Mouse (Mus musculus) kidney, postnatal 0 days (tissue): ENCODE measurements around the gene Pigm. TPM values are rescaled to one million over a fixed set of nuclear protein-coding genes. Genes with fewer than 3 reads are reported as not detected.

Experiments used
- ATAC-seq: fragments of 200-750 bp; cut with Nextera tagmentation; replicated peaks from 2 replicates; pipeline ENCODE4 v1.8.0; 2017; ENCODE audit warnings: low read depth, moderate number of reproducible peaks, moderate TSS enrichment, moderate library complexity; ENCODE audit not compliant: low FRiP score
- DNase-seq: peaks from one replicate; pipeline ENCODE4 v3.0.0-alpha.2; 2016; ENCODE audit warnings: low spot score
- H3K27ac ChIP-seq: fragments of 300-500 bp; sonication (generic); 2 replicates; pipeline ENCODE4 v1.5.1; 2014; ENCODE audit warnings: mild to moderate bottlenecking
- H3K27me3 ChIP-seq: fragments of 300-500 bp; sonication (generic); 2 replicates; pipeline ENCODE4 v1.6.1; 2014; ENCODE audit warnings: low read length, mixed read lengths; ENCODE audit not compliant: insufficient read depth
- H3K36me3 ChIP-seq: fragments of 300-500 bp; sonication (generic); 2 replicates; pipeline ENCODE4 v1.6.1; 2014; ENCODE audit warnings: low read length, mixed read lengths; ENCODE audit not compliant: insufficient read depth
- H3K4me1 ChIP-seq: fragments of 300-500 bp; sonication (generic); replicated peaks from 2 replicates; pipeline ENCODE4 v1.6.1; 2014; ENCODE audit warnings: antibody characterized with exemption, low read length, mixed read lengths; ENCODE audit not compliant: insufficient read depth
- H3K4me2 ChIP-seq: fragments of 300-500 bp; sonication (generic); 2 replicates; pipeline ENCODE4 v1.6.1; 2014; ENCODE audit warnings: mild to moderate bottlenecking, low read length, moderate library complexity, mixed read lengths
- H3K4me3 ChIP-seq: fragments of 300-500 bp; sonication (generic); replicated peaks from 2 replicates; pipeline ENCODE4 v1.5.1; 2014; ENCODE audit warnings: low read depth, low read length
- H3K9ac ChIP-seq: fragments of 300-500 bp; sonication (generic); 2 replicates; pipeline ENCODE4 v1.6.1; 2014; ENCODE audit warnings: low read depth, low read length
- H3K9me3 ChIP-seq: fragments of 300-500 bp; sonication (generic); replicated peaks from 2 replicates; pipeline ENCODE4 v1.6.1; 2016; ENCODE audit warnings: low read length, inconsistent platforms, mixed read lengths
- CTCF ChIP-seq: IDR thresholded peaks from 2 replicates; pipeline ENCODE4 v1.5.1; 2016; ENCODE audit warnings: antibody characterized with exemption, low read depth, mild to moderate bottlenecking, moderate library complexity
- WGBS: fragments of 180-500 bp; shearing (Covaris S2); extraction: QIAGEN DNeasy Blood & Tissue Kit; methylation state at CpG from one replicate; pipeline ENCODE4 v1.1.7; 2014; 5-methylcytosine and 5-hydroxymethylcytosine counted together
- polyA plus RNA-seq: library from polyadenylated mRNA; unstranded; fragments of >200 nt; fragmentation: Nextera tagmentation; extraction: Ambion mirVana; gene quantifications from 2 replicates; pipeline ENCODE4 v1.2.1, GENCODE M21; 2015

Gene Pigm
- polyA plus RNA-seq, 1 experiment from 2014 or later = 5.8 TPM

DNA sequence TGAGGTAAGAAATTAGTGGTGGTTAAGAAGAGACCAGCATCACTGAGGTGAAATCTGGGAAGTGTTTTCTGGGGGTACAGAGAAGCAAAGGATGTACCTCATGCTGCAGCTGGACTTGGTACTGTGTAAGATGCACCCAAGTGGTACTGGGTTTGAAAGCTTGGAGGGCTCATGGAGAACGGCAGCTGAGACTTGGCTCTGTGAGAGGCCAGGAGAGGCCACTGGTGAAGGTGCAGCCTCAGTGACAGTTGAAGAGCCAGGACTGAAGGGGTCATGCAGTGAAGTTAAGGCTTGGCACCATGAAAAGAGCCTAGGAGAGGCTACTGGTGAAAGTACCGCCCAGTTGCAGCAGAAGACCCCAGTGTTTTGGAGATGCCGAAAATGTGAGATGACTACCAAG is 51.5 kb downstream of the Pigm start:
- WGBS = 90% methylated on average over 3 of the region's 3 CpGs
- no peak for TF ChIP-seq CTCF
- H3K9ac ChIP-seq = no peak overlapping the region
- no peaks in the 10 kb centered on the region for H3K9me3 ChIP-seq
- H3K4me1 ChIP-seq = peaks cover 18% of the 10 kb centered on the region; the same call in 1 of the 2 replicates
- H3K27me3 ChIP-seq = no peaks in the 10 kb centered on the region
- ATAC-seq = no peak
- H3K4me2 ChIP-seq = no peak overlapping the region
- no peak overlapping the region for H3K27ac ChIP-seq
- DNase-seq = no peak
- no peak overlapping the region for H3K4me3 ChIP-seq
- H3K36me3 ChIP-seq = no peaks in the 10 kb centered on the region

DNA sequence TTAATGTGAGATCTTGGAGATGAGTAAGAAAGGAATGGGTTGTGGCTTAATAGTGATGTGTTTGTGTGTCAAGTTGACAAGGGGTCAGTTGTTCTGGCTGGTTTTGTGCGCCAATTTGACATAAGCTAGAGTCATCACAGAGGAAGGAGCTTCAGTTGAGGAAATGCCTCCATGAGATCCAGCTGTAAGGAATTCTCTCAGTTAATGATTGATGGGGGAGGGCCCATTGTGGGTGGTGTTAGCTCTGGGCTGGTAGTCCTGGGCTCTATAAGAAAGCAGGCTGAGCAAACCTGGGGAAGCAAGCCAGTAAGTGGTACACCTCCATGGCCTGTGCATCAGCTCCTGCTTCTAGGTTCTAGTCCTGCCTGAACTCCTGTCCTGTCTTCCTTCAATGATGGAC is 52.3 kb downstream of the Pigm start:
- 71% methylated on average over 1 of the region's 1 CpGs for WGBS
- Histone ChIP-seq H3K9me3 (no peaks in the 10 kb centered on the region), H3K36me3 (no peaks in the 10 kb centered on the region), H3K4me1 (peaks cover 23% of the 10 kb centered on the region; the same call in 1 of the 2 replicates), H3K4me2 (no peak overlapping the region), H3K9ac (no peak overlapping the region), H3K27me3 (no peaks in the 10 kb centered on the region), H3K27ac (no peak overlapping the region), H3K4me3 (no peak overlapping the region)
- no peak; the same call in 1 of the 2 replicates for ATAC-seq
- no peak for DNase-seq
- no peak for TF ChIP-seq CTCF

GRCm38 (mm10) chr1:172430731-172431220 is 54.4 kb downstream of the Pigm start:
- ATAC-seq = no peak
- DNase-seq = peak; percentile 25
- Histone ChIP-seq H3K27me3 (no peaks in the 10 kb centered on the region), H3K4me1 (peaks cover 23% of the 10 kb centered on the region; the same call in 1 of the 2 replicates), H3K9me3 (no peaks in the 10 kb centered on the region), H3K9ac (no peak overlapping the region), H3K4me2 (no peak overlapping the region), H3K4me3 (no peak overlapping the region), H3K27ac (peak overlapping the region; percentile 66; the same call in 1 of the 2 replicates), H3K36me3 (no peaks in the 10 kb centered on the region)
- TF ChIP-seq CTCF = peak; percentile 38; the same call in 1 of the 2 replicates
- WGBS = 57% methylated on average over 9 of the region's 9 CpGs

GRCm38 (mm10) chr1:172431836-172432586 is 55.7 kb downstream of the Pigm start:
- H3K27me3 ChIP-seq = no peaks in the 10 kb centered on the region
- no peak overlapping the region for H3K4me3 ChIP-seq
- H3K27ac ChIP-seq = peak overlapping the region; percentile 66
- H3K9ac ChIP-seq = no peak overlapping the region
- TF ChIP-seq CTCF = no peak
- H3K4me2 ChIP-seq = no peak overlapping the region
- H3K4me1 ChIP-seq = peaks cover 23% of the 10 kb centered on the region; the same call in 1 of the 2 replicates
- H3K9me3 ChIP-seq = no peaks in the 10 kb centered on the region
- DNase-seq (peak; percentile 83), ATAC-seq (peak; percentile 56)
- H3K36me3 ChIP-seq = no peaks in the 10 kb centered on the region
- WGBS = 13% methylated on average over 4 of the region's 4 CpGs

DNA sequence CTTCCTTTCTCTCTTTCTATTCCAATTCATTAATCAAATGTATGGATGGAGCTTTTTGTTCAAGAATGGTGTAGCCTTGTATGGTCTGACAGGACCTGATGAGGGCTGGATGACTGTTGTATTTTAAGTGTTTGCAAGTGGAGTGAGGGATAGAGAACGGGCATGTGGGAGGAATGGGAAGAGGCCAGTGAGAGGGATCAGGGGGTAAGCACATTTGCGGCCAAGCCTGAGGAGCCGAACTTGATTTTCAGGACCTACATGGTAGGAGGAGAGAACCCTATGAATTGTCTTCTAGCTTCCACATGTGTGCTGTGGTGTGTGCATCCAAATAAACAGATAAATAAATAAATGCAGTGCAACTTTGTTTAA is 56.2 kb downstream of the Pigm start:
- DNase-seq (peak; percentile 18), ATAC-seq (no peak)
- H3K36me3 ChIP-seq = no peaks in the 10 kb centered on the region
- 28% methylated on average over 3 of the region's 3 CpGs for WGBS
- TF ChIP-seq CTCF = no peak
- no peak overlapping the region for H3K9ac ChIP-seq
- H3K9me3 ChIP-seq = no peaks in the 10 kb centered on the region
- H3K4me1 ChIP-seq = peaks cover 23% of the 10 kb centered on the region; the same call in 1 of the 2 replicates
- peak overlapping the region; percentile 66 for H3K27ac ChIP-seq
- H3K4me2 ChIP-seq = no peak overlapping the region
- no peaks in the 10 kb centered on the region for H3K27me3 ChIP-seq
- no peak overlapping the region for H3K4me3 ChIP-seq

DNA sequence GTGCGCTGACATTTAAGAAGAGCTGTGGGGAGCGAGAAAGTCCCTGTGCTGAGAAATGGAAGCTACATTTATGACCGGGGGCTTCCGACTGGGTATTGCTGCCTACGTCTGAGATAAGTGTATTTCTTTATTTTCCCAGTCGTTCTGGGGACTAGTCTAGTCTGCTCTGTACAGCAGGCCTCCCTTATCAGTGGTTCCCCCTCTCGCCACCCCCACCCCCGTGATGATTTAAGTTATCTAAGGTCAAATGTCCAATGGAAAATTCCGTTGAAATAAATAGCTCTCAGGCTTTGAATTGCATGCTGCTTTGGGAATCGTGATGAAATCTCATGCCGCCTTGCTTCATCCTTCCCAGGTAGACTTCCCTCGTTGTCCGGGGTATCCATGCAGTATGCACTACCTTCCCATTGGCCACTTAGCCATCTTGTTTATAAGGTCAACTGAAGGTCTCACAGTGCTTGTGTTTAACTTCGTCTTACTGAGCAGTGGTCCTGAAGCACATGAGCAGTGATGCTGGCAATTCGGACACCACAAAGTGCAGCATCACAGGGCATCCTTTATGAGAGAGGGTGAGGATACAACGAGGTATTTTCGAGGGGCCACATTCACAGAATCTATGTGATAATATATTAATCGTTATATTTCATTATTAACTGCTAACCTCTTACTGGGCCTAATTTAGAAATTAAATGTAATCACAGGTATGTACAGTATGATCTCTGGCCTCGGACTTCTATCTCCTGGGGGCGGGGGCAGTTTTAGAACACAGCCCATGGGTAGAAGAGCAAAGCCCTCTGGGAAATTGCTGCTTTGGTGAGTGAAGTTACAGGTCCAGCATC is 56.9 kb downstream of the Pigm start:
- Histone ChIP-seq H3K27me3 (no peaks in the 10 kb centered on the region), H3K9ac (no peak overlapping the region), H3K27ac (peak overlapping the region; percentile 66), H3K36me3 (no peaks in the 10 kb centered on the region), H3K4me1 (peaks cover 23% of the 10 kb centered on the region; the same call in 1 of the 2 replicates), H3K9me3 (no peaks in the 10 kb centered on the region), H3K4me3 (no peak overlapping the region), H3K4me2 (no peak overlapping the region)
- WGBS = 54% methylated on average over 20 of the region's 20 CpGs
- DNase-seq (peak; percentile 36), ATAC-seq (no peak)
- TF ChIP-seq CTCF = no peak

Other genes with a start within 250 kb of the Pigm start
- 133 and 136 TPM in 2 replicates for gene Pex19, start 249.8 kb upstream of the Pigm start, polyA plus RNA-seq
- gene Dcaf8, start 228.5 kb upstream of the Pigm start, polyA plus RNA-seq = 110 and 123 TPM in 2 replicates
- 91.8 and 103 TPM in 2 replicates for gene Pea15a, start 169.7 kb upstream of the Pigm start, polyA plus RNA-seq
- gene Casq1, start 156.7 kb upstream of the Pigm start, polyA plus RNA-seq = 2.4 and 3.1 TPM in 2 replicates
- gene Atp1a4, start 118.1 kb upstream of the Pigm start, polyA plus RNA-seq = not detected in 2 replicates
- gene Igsf8, start 114.9 kb upstream of the Pigm start, polyA plus RNA-seq = 39.0 and 43.0 TPM in 2 replicates
- gene Atp1a2, start 78.5 kb upstream of the Pigm start, polyA plus RNA-seq = 1.6 and 2.0 TPM in 2 replicates
- 0.03 and 0.06 TPM in 2 replicates for gene Kcnj9, start 47.2 kb upstream of the Pigm start, polyA plus RNA-seq
- gene Kcnj10, start 35.3 kb upstream of the Pigm start, polyA plus RNA-seq = 3.3 and 4.2 TPM in 2 replicates
- gene Slamf9, start 98.8 kb downstream of the Pigm start, polyA plus RNA-seq = 1.3 and 2.3 TPM in 2 replicates
- gene Igsf9, start 105.2 kb downstream of the Pigm start, polyA plus RNA-seq = 12.5 and 13.3 TPM in 2 replicates
- gene Tagln2, start 123.5 kb downstream of the Pigm start, polyA plus RNA-seq = 225 and 250 TPM in 2 replicates
- 1.1 and 1.3 TPM in 2 replicates for gene Cfap45, start 144.3 kb downstream of the Pigm start, polyA plus RNA-seq
- 1.0 and 1.6 TPM in 2 replicates for gene Vsig8, start 179.4 kb downstream of the Pigm start, polyA plus RNA-seq
- gene Slamf8, start 214.0 kb downstream of the Pigm start, polyA plus RNA-seq = 0.16 and 0.18 TPM in 2 replicates
- not detected in 2 replicates for gene Fcrl6, start 226.0 kb downstream of the Pigm start, polyA plus RNA-seq